In genomic region chr19:24646162-24646829, GRCm38 (mm10) we compare ENCODE assay signal across 20 mouse cellular contexts. TPM values are rescaled to one million over a fixed set of nuclear protein-coding genes. Genes with fewer than 3 reads are reported as not detected.
A peak's percentile ranks its signal among the peaks of the same experiment; 100 is the strongest.
DNase-seq lines count a peak whose midpoint lies in the region; ATAC-seq and TF ChIP-seq lines count a peak whose summit lies in the region.
"Had no signal": no experiment of that assay in that cellular context is flagged by ENCODE, and none has a peak within 500 bp of the region (broad histone marks: within the 10 kb centered on the region; RNA-seq: fewer than 3 reads in every experiment).

No protein-coding gene starts in this region.

- H3K27me3 ChIP-seq in spleen, adult 2 months (ENCODE audit: control insufficient read depth, insufficient read depth, low read length), result no peaks in the 10 kb centered on the region
- no peaks in the 10 kb centered on the region for H3K27me3 ChIP-seq in forebrain, embryonic 13.5 days
- H3K27me3 ChIP-seq: embryonic facial prominence, embryonic 15.5 days; heart, embryonic 15.5 days; hindbrain, embryonic 13.5 days; midbrain, embryonic 12.5 days had no signal

- no peak overlapping the region for H3K4me2 ChIP-seq in forebrain, embryonic 13.5 days
- H3K4me2 ChIP-seq: embryonic facial prominence, embryonic 15.5 days; heart, embryonic 15.5 days; hindbrain, embryonic 13.5 days; midbrain, embryonic 12.5 days had no signal

- H3K4me1 ChIP-seq in spleen, adult 2 months (ENCODE audit: control insufficient read depth, insufficient read depth, insufficient read length), result peaks cover 6% of the 10 kb centered on the region; the same call in 1 of the 2 replicates
- peaks cover 9% of the 10 kb centered on the region; the same call in 1 of the 2 replicates for H3K4me1 ChIP-seq in forebrain, embryonic 13.5 days
- H3K4me1 ChIP-seq: heart, embryonic 15.5 days had no signal

- 31% methylated on average over 8 of the region's 8 CpGs for WGBS in spleen, adult 2 months
- 78% methylated on average over 8 of the region's 8 CpGs for whole genome bisulfite sequencing in forebrain, embryonic 13.5 days

- DNase-seq in gastrocnemius, adult 2 months, result no peak
- DNase-seq in gastrocnemius, adult 18-20 months (ENCODE audit: low spot score), result no peak
- DNase-seq in induced T-regulatory cell, adult 2 months (ENCODE audit: low read depth), result peak; percentile 62
- peak; percentile 78 for DNase-seq in spleen, adult 2 months (ENCODE audit: low read depth in 1 of 2, low spot score in 2 of 2)
- DNase-seq in left cerebral cortex, adult 2 months (ENCODE audit: extremely low spot score in 1 of 2, low spot score in 2 of 2), result no peak
- no peak for DNase-seq in adrenal gland, postnatal 25 days
- DNase-seq: cerebellum, postnatal 14 days; forebrain, postnatal 0 days; gastrocnemius, postnatal 36 days; kidney, adult 8-10 months; right cerebral cortex, postnatal 4 days; thymus, postnatal 4 days had no signal

- H3K27ac ChIP-seq in gastrocnemius, adult 2 months, result peak overlapping the region; percentile 48; the same call in 1 of the 2 replicates
- peak overlapping the region; percentile 79 for H3K27ac ChIP-seq in spleen, adult 2 months (ENCODE audit: insufficient read depth, low read length)
- H3K27ac ChIP-seq in left cerebral cortex, adult 2 months, result no peak overlapping the region
- no peak overlapping the region for H3K27ac ChIP-seq in forebrain, embryonic 13.5 days
- H3K27ac ChIP-seq: embryonic facial prominence, embryonic 15.5 days; heart, embryonic 15.5 days; hindbrain, embryonic 13.5 days; midbrain, embryonic 12.5 days had no signal

- TF ChIP-seq POLR2A in spleen, adult 2 months (IDR thresholded peaks at IDR 0.05; ENCODE audit: low read depth, low read length), result no peak

- H3K9ac ChIP-seq in forebrain, embryonic 13.5 days, result no peak overlapping the region
- H3K9ac ChIP-seq: embryonic facial prominence, embryonic 15.5 days; forebrain, postnatal 0 days; heart, embryonic 15.5 days; hindbrain, embryonic 13.5 days; midbrain, embryonic 12.5 days had no signal

- peak; percentile 88 for ATAC-seq in CD4-positive, CD25-positive, alpha-beta regulatory T cell, adult 4 months
- ATAC-seq in forebrain, embryonic 13.5 days, result no peak
- ATAC-seq: forebrain, postnatal 0 days; lung, postnatal 0 days had no signal

- no peaks in the 10 kb centered on the region for H3K36me3 ChIP-seq in spleen, adult 2 months (ENCODE audit: control insufficient read depth, insufficient read depth, low read length)
- no peaks in the 10 kb centered on the region for H3K36me3 ChIP-seq in forebrain, embryonic 13.5 days (ENCODE audit: poor library complexity, severe bottlenecking)
- H3K36me3 ChIP-seq: embryonic facial prominence, embryonic 15.5 days; heart, embryonic 15.5 days; hindbrain, embryonic 13.5 days; midbrain, embryonic 12.5 days had no signal

- intact Hi-C loops in gastrocnemius, adult 2 months (cut with DNase I), result no loop called here
- intact Hi-C loops in left cerebral cortex, adult 2 months (cut with DNase I), result no loop called here

- no peak for TF ChIP-seq CTCF in gastrocnemius, adult 2 months (IDR thresholded peaks at IDR 0.05)
- TF ChIP-seq CTCF in spleen, adult 2 months (IDR thresholded peaks at IDR 0.05; ENCODE audit: extremely low read depth, insufficient read depth, insufficient read length, insufficient replicate concordance), result no peak
- TF ChIP-seq CTCF in left cerebral cortex, adult 2 months (IDR thresholded peaks at IDR 0.05), result no peak

- H3K4me3 ChIP-seq in gastrocnemius, adult 2 months, result no peak overlapping the region
- no peak overlapping the region for H3K4me3 ChIP-seq in spleen, adult 2 months (ENCODE audit: extremely low read depth, insufficient read depth, insufficient read length)
- H3K4me3 ChIP-seq in left cerebral cortex, adult 2 months, result no peak overlapping the region
- H3K4me3 ChIP-seq in forebrain, embryonic 13.5 days, result no peak overlapping the region
- H3K4me3 ChIP-seq: embryonic facial prominence, embryonic 15.5 days; heart, embryonic 15.5 days; hindbrain, embryonic 13.5 days; midbrain, embryonic 12.5 days had no signal

- no peaks in the 10 kb centered on the region for H3K9me3 ChIP-seq in forebrain, embryonic 13.5 days (replicated peaks)
- H3K9me3 ChIP-seq: embryonic facial prominence, embryonic 15.5 days; heart, embryonic 15.5 days; hindbrain, embryonic 13.5 days; midbrain, embryonic 12.5 days had no signal

RNA-seq across cellular contexts. Expression of gene Tmem252, which starts 27.5 kb away (rescaled TPM):
- total RNA-seq in gastrocnemius, adult 2 months (2021), result under 1 TPM; 0.08 TPM
- total RNA-seq in gastrocnemius, adult 18-20 months (2021), result under 1 TPM; 0.14 TPM
- not detected for polyA plus RNA-seq in CD4-positive, CD25-positive, alpha-beta regulatory T cell, adult 4 months (2017; shearing (Covaris generic))
- 0.04 and 0.05 TPM in 2 replicates for polyA plus RNA-seq in spleen, adult 2 months (2012; rRNA removed)
- total RNA-seq in left cerebral cortex, adult 2 months (2021), result under 1 TPM; 0.23 to 0.72 TPM
- total RNA-seq in adrenal gland, postnatal 25 days (2021), result 0.12 TPM in 1 of 2 replicates, not detected in the other
- 0.84 and 0.88 TPM in 2 replicates for polyA plus RNA-seq in forebrain, embryonic 13.5 days (2015; fragmentation: Nextera tagmentation; extraction: Ambion mirVana)
- polyA plus RNA-seq: liver, adult 2 months had no signal

Comparison
In these comparisons a context has a peak if more than half of its experiments do, and no peak if none do; other contexts are left out.
1. DNase-seq: peak in induced T-regulatory cell, adult 2 months (single experiment) and spleen, adult 2 months (2 of 2); none in gastrocnemius, adult 2 months (single experiment), gastrocnemius, adult 18-20 months (single experiment), left cerebral cortex, adult 2 months (0 of 2) and adrenal gland, postnatal 25 days (single experiment).
2. H3K27ac ChIP-seq: peak in gastrocnemius, adult 2 months (single experiment) and spleen, adult 2 months (single experiment); none in left cerebral cortex, adult 2 months (single experiment) and forebrain, embryonic 13.5 days (single experiment).